Mouse (Mus musculus): Measurements from ENCODE around the gene Nrgn. TPM values are rescaled to one million over a fixed set of nuclear protein-coding genes. Genes with fewer than 3 reads are reported as not detected.
A peak's percentile ranks its signal among the peaks of the same experiment; 100 is the strongest.

Gene Nrgn
- polyA plus RNA-seq, 2 experiments, result 5.4 to 7.1 TPM

DNA sequence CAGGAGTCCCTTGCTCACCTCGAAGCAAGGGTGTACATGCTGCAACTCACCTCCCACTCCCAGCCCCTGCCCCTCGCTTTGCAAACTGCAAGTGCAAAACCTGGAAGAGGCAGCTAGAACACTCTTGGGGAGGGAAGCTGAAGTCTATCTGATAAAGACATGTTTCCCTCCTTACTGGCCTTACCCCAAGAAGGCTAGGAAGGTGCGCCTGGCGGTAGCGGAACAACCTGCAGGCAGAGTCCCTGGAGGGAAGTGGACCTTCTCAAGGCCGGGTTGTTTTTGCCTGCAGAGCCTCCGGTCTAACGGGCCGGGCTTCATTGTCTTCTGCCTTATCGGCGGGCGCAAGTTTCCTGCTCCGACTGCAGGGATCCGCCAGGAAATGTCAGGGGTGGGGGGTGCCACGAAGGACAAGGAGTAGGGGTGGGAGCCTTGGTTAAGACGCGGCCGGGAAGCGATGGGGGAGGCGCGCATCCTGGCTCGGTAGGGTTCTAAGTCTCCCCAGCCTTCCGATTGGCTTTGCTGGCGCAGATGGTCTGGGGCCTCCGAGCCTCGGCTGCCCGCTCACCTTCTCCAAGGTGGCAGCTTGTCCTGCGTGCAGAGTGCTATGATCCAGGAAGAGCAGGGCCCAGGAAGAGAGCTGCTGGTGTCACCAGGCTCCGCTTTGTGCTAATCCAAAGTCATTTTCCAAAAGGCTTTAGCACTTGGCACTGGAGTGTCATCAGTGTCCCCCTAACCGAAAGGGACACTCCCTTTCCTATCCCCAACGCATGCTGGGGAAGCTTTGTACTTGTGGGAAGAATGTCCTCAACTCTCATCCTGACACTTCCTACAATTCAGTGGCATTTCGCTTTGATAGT, 22.4 kb downstream of the Nrgn start:
- WGBS (ENCODE audit: insufficient replicate concordance), result 2% methylated on average over 32 of the region's 32 CpGs
- TF ChIP-seq CTCF (IDR thresholded peaks at IDR 0.05; ENCODE audit: low read depth) (peak; percentile 43), EP300 (IDR thresholded peaks at IDR 0.05; ENCODE audit: low read depth) (no peak)
- H3K36me3 ChIP-seq (replicated peaks; ENCODE audit: control insufficient read depth, insufficient read depth, low read depth), result no peaks in the 10 kb centered on the region
- DNase-seq (ENCODE audit: low read depth in 3 of 3, low spot score in 3 of 3) (no peak), ATAC-seq (ENCODE audit: insufficient read depth) (peak; percentile 60)
- peak overlapping the region; percentile 36 for H3K4me2 ChIP-seq (ENCODE audit: low read depth)
- H3K9me3 ChIP-seq (ENCODE audit: control insufficient read depth, low read length), result no peaks in the 10 kb centered on the region
- H3K4me3 ChIP-seq (ENCODE audit: insufficient read depth in 1 of 2, low read depth in 2 of 2, low read length in 2 of 2), result peak overlapping the region; percentile 21 to 40
- H3K27me3 ChIP-seq (ENCODE audit: control insufficient read depth, insufficient read depth, low read length), result peaks cover 50% of the 10 kb centered on the region
- H3K27ac ChIP-seq, result no peak overlapping the region
- no peak overlapping the region for H3K9ac ChIP-seq (replicated peaks)
- H3K4me1 ChIP-seq (replicated peaks; ENCODE audit: control insufficient read depth in 2 of 2, insufficient read depth in 2 of 2, low read length in 1 of 2), result peaks cover 0 to 2% of the 10 kb centered on the region in 2 experiments; a peak in 1 of 4 replicates

DNA sequence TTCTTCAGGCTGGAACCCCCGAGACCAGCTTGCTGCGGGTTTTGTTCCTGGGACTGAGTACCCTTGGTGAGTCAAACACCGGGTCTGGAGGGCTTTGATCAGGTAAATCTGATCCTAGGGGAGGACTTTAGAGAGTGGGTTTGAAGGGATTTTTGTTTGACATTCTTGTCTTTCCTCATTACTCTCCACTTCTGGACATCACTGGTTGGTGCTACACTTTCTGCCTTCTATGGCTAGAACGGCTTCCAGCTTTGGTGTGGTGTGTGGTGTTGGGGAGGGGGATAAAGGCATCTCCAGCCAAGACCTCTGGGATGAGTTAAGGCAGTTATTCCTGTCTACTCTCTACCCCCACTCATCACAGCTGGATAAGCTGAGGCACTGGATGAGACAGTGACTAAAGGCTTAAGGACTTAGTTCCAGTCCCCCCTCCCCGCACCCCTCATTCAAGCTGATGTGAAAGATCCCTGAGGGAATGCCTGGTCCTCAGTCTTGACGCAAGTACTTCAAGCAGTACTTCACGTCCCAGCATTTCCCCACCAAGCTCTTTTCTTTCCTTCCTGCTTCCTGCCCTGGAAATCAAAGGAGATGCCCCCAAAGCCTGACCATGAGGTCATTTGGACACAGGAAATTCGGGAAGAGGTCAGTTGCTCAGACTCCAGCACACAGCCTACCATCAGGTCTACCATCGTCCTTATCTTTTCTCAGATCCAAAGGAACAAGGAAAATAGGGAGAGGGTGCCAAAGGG, 24.3 kb downstream of the Nrgn start:
- Histone ChIP-seq H3K27ac (no peak overlapping the region), H3K27me3 (ENCODE audit: control insufficient read depth, insufficient read depth, low read length) (peaks cover 50% of the 10 kb centered on the region), H3K9ac (replicated peaks) (no peak overlapping the region), H3K9me3 (ENCODE audit: control insufficient read depth, low read length) (no peaks in the 10 kb centered on the region), H3K4me2 (ENCODE audit: low read depth) (peak overlapping the region; percentile 43; the same call in 1 of the 2 replicates), H3K4me3 (ENCODE audit: insufficient read depth in 1 of 2, low read depth in 2 of 2, low read length in 2 of 2) (peak overlapping the region; percentile 19 to 38), H3K4me1 (replicated peaks; ENCODE audit: control insufficient read depth in 2 of 2, insufficient read depth in 2 of 2, low read length in 1 of 2) (peaks cover 0 to 2% of the 10 kb centered on the region in 2 experiments; a peak in 1 of 4 replicates), H3K36me3 (replicated peaks; ENCODE audit: control insufficient read depth, insufficient read depth, low read depth) (no peaks in the 10 kb centered on the region)
- DNase-seq (ENCODE audit: low read depth in 3 of 3, low spot score in 3 of 3) (no peak), ATAC-seq (ENCODE audit: insufficient read depth) (no peak)
- no peak for TF ChIP-seq CTCF (IDR thresholded peaks at IDR 0.05; ENCODE audit: low read depth)
- no peak for TF ChIP-seq EP300 (IDR thresholded peaks at IDR 0.05; ENCODE audit: low read depth)
- WGBS (ENCODE audit: insufficient replicate concordance), result 14% methylated on average over 9 of the region's 9 CpGs

DNA sequence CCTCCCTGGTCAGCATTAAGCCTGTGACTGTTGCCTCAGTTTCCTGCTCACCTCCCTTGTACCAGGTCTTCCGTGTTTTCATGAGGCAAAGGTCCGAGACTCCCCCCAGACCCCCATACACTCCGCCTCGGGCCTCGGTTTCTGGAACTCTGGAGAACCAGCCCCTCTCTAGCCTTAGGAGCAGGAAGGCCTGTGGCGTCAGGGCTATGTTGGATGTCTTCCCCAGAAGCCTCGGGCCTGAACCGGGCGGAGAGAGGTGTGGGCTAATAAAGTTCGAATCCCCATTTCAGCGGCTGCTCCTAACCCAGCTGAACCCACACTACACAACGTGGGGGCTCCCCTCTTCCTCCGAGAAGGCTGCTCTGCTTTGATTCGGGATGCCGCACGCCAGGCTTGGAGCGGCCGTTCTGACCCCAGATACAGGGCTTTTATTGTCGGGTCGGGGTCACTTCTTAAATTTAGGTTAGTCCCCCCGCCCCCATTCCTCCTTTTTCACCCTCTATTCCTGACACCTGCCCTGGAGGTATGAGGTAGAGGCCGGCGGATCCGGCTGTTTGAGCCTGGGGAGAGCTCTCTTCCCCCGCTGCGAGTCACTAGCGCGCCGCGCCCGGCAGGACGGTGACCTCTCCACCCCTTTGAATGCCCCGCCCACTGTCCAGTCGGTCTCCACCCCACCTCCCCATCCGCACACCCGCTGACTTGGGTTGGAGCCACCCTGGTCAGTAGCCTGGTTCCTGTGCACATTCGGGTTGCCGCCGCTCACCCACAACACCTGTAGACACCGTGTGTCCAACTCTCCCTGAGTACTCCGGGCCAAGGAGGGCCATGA, 25.1 kb downstream of the Nrgn start, which contains the start of gene Esam:
Gene Esam, plus strand, starts transcription at position 683 of the 829 bp plus-strand sequence.
- peak within 1 kb of the TSS; percentile 43 for H3K4me2 ChIP-seq (ENCODE audit: low read depth)
- ATAC-seq (ENCODE audit: insufficient read depth) (peak; percentile 31; the same call in 1 of the 2 replicates), DNase-seq (ENCODE audit: low read depth in 3 of 3, low spot score in 3 of 3) (no peak)
- no peak for TF ChIP-seq CTCF (IDR thresholded peaks at IDR 0.05; ENCODE audit: low read depth)
- no peak for TF ChIP-seq EP300 (IDR thresholded peaks at IDR 0.05; ENCODE audit: low read depth)
- H3K27me3 ChIP-seq (ENCODE audit: control insufficient read depth, insufficient read depth, low read length), result peaks cover 50% of the 10 kb centered on the region
- H3K9me3 ChIP-seq (ENCODE audit: control insufficient read depth, low read length), result no peaks in the 10 kb centered on the region
- H3K4me3 ChIP-seq (ENCODE audit: insufficient read depth in 1 of 2, low read depth in 2 of 2, low read length in 2 of 2), result peak within 1 kb of the TSS; percentile 19 to 38
- no peaks in the 10 kb centered on the region for H3K36me3 ChIP-seq (replicated peaks; ENCODE audit: control insufficient read depth, insufficient read depth, low read depth)
- no peak within 1 kb of the TSS for H3K27ac ChIP-seq
- 3% methylated on average over 41 of the region's 41 CpGs for WGBS (ENCODE audit: insufficient replicate concordance)
- peaks cover 0 to 2% of the 10 kb centered on the region in 2 experiments; a peak in 1 of 4 replicates for H3K4me1 ChIP-seq (replicated peaks; ENCODE audit: control insufficient read depth in 2 of 2, insufficient read depth in 2 of 2, low read length in 1 of 2)
- H3K9ac ChIP-seq (replicated peaks), result no peak within 1 kb of the TSS

GRCm38 (mm10) chr9:37526443-37527395, 26.0 kb downstream of the Nrgn start:
- Histone ChIP-seq H3K9ac (replicated peaks) (no peak overlapping the region), H3K27me3 (ENCODE audit: control insufficient read depth, insufficient read depth, low read length) (peaks cover 50% of the 10 kb centered on the region), H3K9me3 (ENCODE audit: control insufficient read depth, low read length) (no peaks in the 10 kb centered on the region), H3K4me2 (ENCODE audit: low read depth) (peak overlapping the region; percentile 43), H3K4me3 (ENCODE audit: insufficient read depth in 1 of 2, low read depth in 2 of 2, low read length in 2 of 2) (no peak overlapping the region), H3K36me3 (replicated peaks; ENCODE audit: control insufficient read depth, insufficient read depth, low read depth) (no peaks in the 10 kb centered on the region), H3K4me1 (replicated peaks; ENCODE audit: control insufficient read depth in 2 of 2, insufficient read depth in 2 of 2, low read length in 1 of 2) (0 out of 4 replicates have a peak, but pooled peaks cover 0 to 2% of the 10 kb centered on the region in 2 experiments), H3K27ac (no peak overlapping the region)
- 16% methylated on average over 21 of the region's 21 CpGs for WGBS (ENCODE audit: insufficient replicate concordance)
- no peak for TF ChIP-seq EP300 (IDR thresholded peaks at IDR 0.05; ENCODE audit: low read depth)
- TF ChIP-seq CTCF (IDR thresholded peaks at IDR 0.05; ENCODE audit: low read depth), result peak; percentile 49
- DNase-seq (ENCODE audit: low read depth in 3 of 3, low spot score in 3 of 3) (no peak), ATAC-seq (ENCODE audit: insufficient read depth) (no peak)
